ENCODE assay signal across 7 mouse cellular contexts in the genomic region with DNA sequence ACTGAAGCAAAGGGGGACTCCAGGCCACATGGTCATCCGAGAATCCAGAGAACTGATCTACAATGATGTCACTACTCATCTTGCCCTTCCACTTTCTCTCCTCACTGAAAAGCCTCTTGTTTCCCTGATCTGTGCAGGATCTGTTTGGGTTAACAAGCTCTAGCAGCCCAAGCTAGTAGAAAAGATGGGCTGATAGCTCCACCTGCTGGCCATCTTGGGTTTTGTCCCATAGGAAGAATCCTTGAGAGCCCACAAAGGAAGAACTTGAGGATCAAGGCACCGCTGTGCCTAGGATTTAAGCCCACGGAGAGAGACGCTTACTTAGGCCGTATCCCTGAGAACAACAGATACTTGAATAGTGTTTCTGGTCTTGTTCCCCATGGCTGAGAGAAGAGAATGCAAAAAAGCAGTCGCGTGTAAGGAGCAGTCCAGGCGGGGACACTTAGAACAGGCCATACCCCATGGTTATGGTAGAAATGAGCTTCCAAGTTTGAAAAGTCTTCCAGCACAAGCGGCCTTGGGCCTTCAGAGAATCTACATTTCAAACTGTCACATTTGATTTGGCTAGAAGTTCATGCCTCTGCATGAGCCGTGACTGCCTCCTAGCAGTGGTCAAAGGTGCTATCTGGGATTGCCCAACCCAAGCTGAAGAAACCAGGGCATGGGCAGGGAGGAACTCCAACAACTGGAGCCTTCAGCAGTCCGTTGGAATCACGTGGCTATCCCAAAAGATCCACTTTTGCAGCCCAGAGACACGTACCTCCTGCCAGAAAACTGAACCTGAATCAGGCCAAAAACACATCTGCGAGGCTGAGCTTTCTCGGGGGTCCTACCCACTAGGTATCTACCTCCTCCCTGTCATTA. TPM values are rescaled to one million over a fixed set of nuclear protein-coding genes. Genes with fewer than 3 reads are reported as not detected.
DNase-seq lines count a peak whose midpoint lies in the region; ATAC-seq lines count a peak whose summit lies in the region.

No protein-coding gene starts in this region.

- peaks cover 11% of the 10 kb centered on the region for H3K4me1 ChIP-seq in intestine, embryonic 14.5 days (replicated peaks; ENCODE audit: control insufficient read depth, insufficient read depth, low read length)

- ATAC-seq in intestine, embryonic 14.5 days (replicated peaks; ENCODE audit: low FRiP score, low TSS enrichment, low read depth), result peak; percentile 26

- DNase-seq in adrenal gland, adult 18-20 months (ENCODE audit: low spot score in 2 of 2), result peak; percentile 83 to 84
- peak; percentile 98 for DNase-seq in embryo, embryonic 10.5 days (ENCODE audit: low spot score)
- DNase-seq in gastrocnemius, postnatal 14 days, result peak; percentile 81
- peak; percentile 97 for DNase-seq in intestine, embryonic 14.5 days (ENCODE audit: low spot score)
- DNase-seq in left cerebral cortex, postnatal 14 days (ENCODE audit: low spot score in 2 of 2), result peak; percentile 96
- DNase-seq in mesoderm, embryonic 11.5 days (ENCODE audit: low read depth, low spot score), result peak; percentile 96
- peak; percentile 84 to 86 for DNase-seq in right cerebral cortex, postnatal 36 days (ENCODE audit: low spot score in 2 of 2)

- peak overlapping the region; percentile 58 for H3K4me3 ChIP-seq in intestine, embryonic 14.5 days (ENCODE audit: low read depth, low read length)

- H3K27me3 ChIP-seq in intestine, embryonic 14.5 days (replicated peaks; ENCODE audit: control insufficient read depth, insufficient read depth, low read length), result no peaks in the 10 kb centered on the region

- WGBS in intestine, embryonic 14.5 days, result 5% methylated on average over 15 of the region's 15 CpGs

- H3K4me2 ChIP-seq in intestine, embryonic 14.5 days (ENCODE audit: low read length), result peak overlapping the region; percentile 94

- H3K27ac ChIP-seq in intestine, embryonic 14.5 days (ENCODE audit: low read depth), result peak overlapping the region; percentile 57

- H3K36me3 ChIP-seq in intestine, embryonic 14.5 days (ENCODE audit: control insufficient read depth, insufficient read depth, low read length), result peaks cover 31% of the 10 kb centered on the region

- intact Hi-C loops in gastrocnemius, postnatal 14 days (cut with DNase I; ENCODE audit: low total_unique reads), result no loop called here
- intact Hi-C loops in left cerebral cortex, postnatal 14 days (cut with DNase I), result loop anchor here (1.0 kb wide), 3 partner anchors 85 to 188 kb away; no protein-coding TSS in a partner anchor

- H3K9me3 ChIP-seq in intestine, embryonic 14.5 days (ENCODE audit: control insufficient read depth, low read length), result no peaks in the 10 kb centered on the region

- H3K9ac ChIP-seq in intestine, embryonic 14.5 days (ENCODE audit: low read length), result no peak overlapping the region

RNA-seq across cellular contexts. Expression of a gene that starts 0.6 kb away (rescaled TPM):
- 10 to 100 TPM; 18.2 to 20.3 TPM for total RNA-seq in adrenal gland, adult 18-20 months (2021)
- total RNA-seq in gastrocnemius, postnatal 14 days (2021), result 10 to 100 TPM; 10.7 to 11.3 TPM
- 6.5 and 8.9 TPM in 2 replicates for polyA plus RNA-seq in intestine, embryonic 14.5 days (2014; fragmentation: Nextera tagmentation; extraction: Ambion mirVana)
- 10 to 100 TPM; 21.2 to 23.1 TPM for total RNA-seq in left cerebral cortex, postnatal 14 days (2021)

RNA-seq across cellular contexts. Expression of a gene that starts 9.6 kb away (rescaled TPM):
- under 1 TPM; 0.33 to 0.35 TPM for total RNA-seq in adrenal gland, adult 18-20 months (2021)
- under 1 TPM in 1 of 2 experiments, not detected in 1; 0.04 TPM for total RNA-seq in gastrocnemius, postnatal 14 days (2021)
- 12.8 and 13.3 TPM in 2 replicates for polyA plus RNA-seq in intestine, embryonic 14.5 days (2014; fragmentation: Nextera tagmentation; extraction: Ambion mirVana)
- 10 to 100 TPM; 50.2 to 50.5 TPM for total RNA-seq in left cerebral cortex, postnatal 14 days (2021)

RNA-seq across cellular contexts. Expression of a gene that starts 20.0 kb away (rescaled TPM):
- total RNA-seq in adrenal gland, adult 18-20 months (2021), result 100 to 1,000 TPM in 1 of 2 experiments, 10 to 100 TPM in 1; 95.4 to 109 TPM
- total RNA-seq in gastrocnemius, postnatal 14 days (2021), result 10 to 100 TPM; 48.1 to 48.8 TPM
- polyA plus RNA-seq in intestine, embryonic 14.5 days (2014; fragmentation: Nextera tagmentation; extraction: Ambion mirVana), result 188 and 191 TPM in 2 replicates
- 10 to 100 TPM; 65.5 to 67.8 TPM for total RNA-seq in left cerebral cortex, postnatal 14 days (2021)

RNA-seq across cellular contexts. Expression of a gene that starts 20.2 kb away (rescaled TPM):
- 1 to 10 TPM; 6.6 to 9.8 TPM for total RNA-seq in adrenal gland, adult 18-20 months (2021)
- total RNA-seq in gastrocnemius, postnatal 14 days (2021), result 1 to 10 TPM; 2.3 to 2.9 TPM
- 3.8 and 5.5 TPM in 2 replicates for polyA plus RNA-seq in intestine, embryonic 14.5 days (2014; fragmentation: Nextera tagmentation; extraction: Ambion mirVana)
- total RNA-seq in left cerebral cortex, postnatal 14 days (2021), result 10 to 100 TPM; 12.1 to 12.9 TPM

Comparison
In these comparisons a context has a peak if more than half of its experiments do, and no peak if none do; other contexts are left out.
1. Peak in every context shown above with its lines: DNase-seq, ATAC-seq, H3K4me3 ChIP-seq and H3K27ac ChIP-seq.
2. RNA of a gene that starts 9.6 kb away (total RNA-seq): 50.2 to 50.5 TPM in left cerebral cortex, postnatal 14 days; 0.33 to 0.35 TPM in adrenal gland, adult 18-20 months and 0.04 TPM in gastrocnemius, postnatal 14 days; every median in the first group is over 10 times any median in the second.